Mouse (Mus musculus) kidney, adult 2 months (tissue): ENCODE results near the gene Cflar. TPM values are rescaled to one million over a fixed set of nuclear protein-coding genes. Genes with fewer than 3 reads are reported as not detected.
"Not testable (repeated sequence)": the region's sequence is repeated elsewhere in the genome, so short reads cannot be mapped to it uniquely, and the experiment has no call there.

Experiments
- DNase-seq: peaks from one replicate; pipeline ENCODE4 v3.0.0; 2021
- H3K27ac ChIP-seq: fragments of 200-500 bp; 2 replicates; pipeline ENCODE4 v1.5.1; 2012; ENCODE audit warnings: low read depth, low read length, control low read depth, inconsistent platforms; ENCODE audit not compliant: insufficient read depth
- H3K27me3 ChIP-seq: fragments of 200-500 bp; replicated peaks from 2 replicates; pipeline ENCODE4 v1.6.1; 2012; ENCODE audit warnings: mild to moderate bottlenecking, moderate library complexity, low read length, inconsistent platforms; ENCODE audit not compliant: control insufficient read depth, insufficient read depth
- H3K36me3 ChIP-seq: fragments of 200-500 bp; 2 replicates; pipeline ENCODE4 v1.6.1; 2012; ENCODE audit warnings: mild to moderate bottlenecking, moderate library complexity, low read length, inconsistent platforms; ENCODE audit not compliant: control insufficient read depth, insufficient read depth
- H3K4me1 ChIP-seq: fragments of 200-500 bp; 2 replicates; pipeline ENCODE4 v1.6.1; 2011; ENCODE audit warnings: low read length; ENCODE audit not compliant: control insufficient read depth, insufficient read depth
- H3K4me3 ChIP-seq: fragments of 200-500 bp; 2 replicates; pipeline ENCODE4 v1.5.1; 2011; ENCODE audit warnings: mild to moderate bottlenecking, low read depth, low read length, control low read depth; ENCODE audit not compliant: insufficient read depth
- CTCF ChIP-seq: fragments of 200-500 bp; conservative IDR thresholded peaks from 2 replicates; pipeline ENCODE4 v1.5.1; 2011; ENCODE audit warnings: low read depth, mild to moderate bottlenecking, control low read depth, low read length, moderate library complexity, mixed read lengths; ENCODE audit not compliant: insufficient read depth, insufficient read length
- POLR2A ChIP-seq: fragments of 200-500 bp; IDR thresholded peaks from one replicate; pipeline ENCODE4 v1.6.1; 2011; ENCODE audit warnings: low read depth, low read length, control low read depth
- WGBS: fragments of 180-500 bp; shearing (Covaris S2); methylation state at CpG from one replicate; pipeline ENCODE4 v1.1.7; 2018; 5-methylcytosine and 5-hydroxymethylcytosine counted together
- polyA plus RNA-seq: library from polyadenylated mRNA; depleted of rRNA; stranded (reverse); fragments of >200 nt; gene quantifications from 2 replicates; pipeline ENCODE4 v1.2.3, GENCODE M21; 2012

Gene Cflar
- polyA plus RNA-seq, 1 experiment, result 65.8 TPM

GRCm38 (mm10) chr1:58689426-58689825 is 21.9 kb upstream of the Cflar start:
- TF ChIP-seq CTCF (no peak), POLR2A (no peak)
- no peak overlapping the region for H3K4me3 ChIP-seq
- H3K36me3 ChIP-seq, result no peaks in the 10 kb centered on the region
- 90% methylated on average over 1 of the region's 1 CpGs for WGBS
- no peaks in the 10 kb centered on the region; the same call in 1 of the 2 replicates for H3K4me1 ChIP-seq
- DNase-seq, result no peak
- no peak overlapping the region for H3K27ac ChIP-seq
- H3K27me3 ChIP-seq, result no peaks in the 10 kb centered on the region

- Histone ChIP-seq H3K4me1 (no peaks in the 10 kb centered on the region; the same call in 1 of the 2 replicates), H3K27ac (peak overlapping the region; percentile 84), H3K27me3 (no peaks in the 10 kb centered on the region), H3K36me3 (no peaks in the 10 kb centered on the region), H3K4me3 (no peak overlapping the region)
- 64% methylated on average over 6 of the region's 6 CpGs for WGBS
- TF ChIP-seq POLR2A, result no peak
- TF ChIP-seq CTCF, result no peak
- DNase-seq, result peak; percentile 25
Observed at GRCm38 (mm10) chr1:58690006-58690744, 21.1 kb upstream of the Cflar start.

- 49% methylated on average over 2 of the region's 3 CpGs for WGBS
- not testable (repeated sequence) for H3K36me3 ChIP-seq, H3K27me3 ChIP-seq, H3K4me3 ChIP-seq, H3K4me1 ChIP-seq
- peak; percentile 70 for DNase-seq
- peak overlapping the region; percentile 84 for H3K27ac ChIP-seq
Observed at GRCm38 (mm10) chr1:58690834-58691488, 20.3 kb upstream of the Cflar start.

- not testable (repeated sequence) for H3K36me3 ChIP-seq, DNase-seq, H3K4me3 ChIP-seq, H3K27me3 ChIP-seq, H3K27ac ChIP-seq, H3K4me1 ChIP-seq
- WGBS, result 76% methylated on average over 1 of the region's 1 CpGs
Observed at GRCm38 (mm10) chr1:58691718-58692117, 19.6 kb upstream of the Cflar start.

- no peak for DNase-seq
- no peaks in the 10 kb centered on the region; the same call in 1 of the 2 replicates for H3K4me1 ChIP-seq
- WGBS, result 96% methylated on average over 1 of the region's 1 CpGs
- TF ChIP-seq CTCF (no peak), POLR2A (no peak)
- no peaks in the 10 kb centered on the region for H3K27me3 ChIP-seq
- no peak overlapping the region for H3K27ac ChIP-seq
- H3K4me3 ChIP-seq, result no peak overlapping the region
- H3K36me3 ChIP-seq, result no peaks in the 10 kb centered on the region
Observed at GRCm38 (mm10) chr1:58693696-58694095, 17.6 kb upstream of the Cflar start.

- not testable (repeated sequence) for H3K27me3 ChIP-seq, H3K36me3 ChIP-seq, H3K4me3 ChIP-seq, H3K4me1 ChIP-seq, DNase-seq, H3K27ac ChIP-seq
- WGBS, result 91% methylated on average over 4 of the region's 4 CpGs
Observed at GRCm38 (mm10) chr1:58695810-58696209, 15.5 kb upstream of the Cflar start, which contains the start of gene Als2cr12. Gene Als2cr12, minus strand, starts transcription at chr1:58695989.

- not testable (repeated sequence) for H3K27me3 ChIP-seq, H3K27ac ChIP-seq, H3K36me3 ChIP-seq, H3K4me1 ChIP-seq, H3K4me3 ChIP-seq
- peak; percentile 55 for DNase-seq
- peak; percentile 46 for TF ChIP-seq CTCF
- WGBS, result 58% methylated on average over 1 of the region's 1 CpGs
Observed at GRCm38 (mm10) chr1:58697607-58698006, 13.7 kb upstream of the Cflar start.
